Mouse (Mus musculus): ENCODE measurements around the gene Dffa. TPM values are rescaled to one million over a fixed set of nuclear protein-coding genes. Genes with fewer than 3 reads are reported as not detected.

Dffa gene
- total and polyA plus RNA-seq, 3 experiments: 25.3 to 42.5 (median 40.1) TPM

- 61% methylated on average over 4 of the region's 4 CpGs for WGBS
- peaks cover 1% of the 10 kb centered on the region; the same call in 1 of the 2 replicates for H3K4me1 ChIP-seq (ENCODE audit: control insufficient read depth, insufficient read depth, low read length)
- no peak overlapping the region for H3K4me3 ChIP-seq
- H3K36me3 ChIP-seq (ENCODE audit: control insufficient read depth, insufficient read depth, low read length): no peaks in the 10 kb centered on the region
- no peaks in the 10 kb centered on the region for H3K79me2 ChIP-seq (replicated peaks; ENCODE audit: control insufficient read depth, insufficient read depth, low read length)
- intact Hi-C loops (cut with DNase I): loop anchor here (10.0 kb wide), 1 partner anchor 297 kb away; no protein-coding TSS in a partner anchor
- no peak overlapping the region for H3K27ac ChIP-seq
- no peak overlapping the region for H3K9ac ChIP-seq (ENCODE audit: low read depth, low read length)
- DNase-seq: no peak
- TF ChIP-seq POLR2A (IDR thresholded peaks at IDR 0.05; ENCODE audit: insufficient read depth, low read depth, low read length) (no peak), CTCF (IDR thresholded peaks at IDR 0.05) (no peak), EP300 (IDR thresholded peaks at IDR 0.05; ENCODE audit: insufficient read depth, low read depth, low read length) (no peak)
- H3K27me3 ChIP-seq (ENCODE audit: control insufficient read depth, insufficient read depth, low read length): no peaks in the 10 kb centered on the region
Observed at GRCm38 (mm10) chr4:149148084-149148483, 44.1 kb downstream of the Dffa start.

- 74% methylated on average over 9 of the region's 9 CpGs for WGBS
Observed at GRCm38 (mm10) chr4:149149196-149149595, 45.2 kb downstream of the Dffa start.

GRCm38 (mm10) chr4:149149611-149150010 lies 45.7 kb downstream of the Dffa start:
- no peak overlapping the region for H3K4me3 ChIP-seq
- no peaks in the 10 kb centered on the region for H3K36me3 ChIP-seq (ENCODE audit: control insufficient read depth, insufficient read depth, low read length)
- TF ChIP-seq POLR2A (IDR thresholded peaks at IDR 0.05; ENCODE audit: insufficient read depth, low read depth, low read length): no peak
- TF ChIP-seq CTCF (IDR thresholded peaks at IDR 0.05): no peak
- no peak for TF ChIP-seq EP300 (IDR thresholded peaks at IDR 0.05; ENCODE audit: insufficient read depth, low read depth, low read length)
- peak in 1 of 2 experiments; percentile 42 for DNase-seq
- no peak overlapping the region for H3K27ac ChIP-seq
- H3K27me3 ChIP-seq (ENCODE audit: control insufficient read depth, insufficient read depth, low read length): no peaks in the 10 kb centered on the region
- peaks cover under 1% of the 10 kb centered on the region; the same call in 1 of the 2 replicates for H3K4me1 ChIP-seq (ENCODE audit: control insufficient read depth, insufficient read depth, low read length)
- intact Hi-C loops (cut with DNase I): loop anchor here (10.0 kb wide), 1 partner anchor 295 kb away; no protein-coding TSS in a partner anchor
- H3K79me2 ChIP-seq (replicated peaks; ENCODE audit: control insufficient read depth, insufficient read depth, low read length): no peaks in the 10 kb centered on the region
- H3K9ac ChIP-seq (ENCODE audit: low read depth, low read length): no peak overlapping the region
- WGBS: 70% methylated on average over 7 of the region's 7 CpGs

More at GRCm38 (mm10) chr4:149149196-149149595, 45.2 kb downstream of the Dffa start:
- no peak overlapping the region for H3K9ac ChIP-seq (ENCODE audit: low read depth, low read length)
- H3K27me3 ChIP-seq (ENCODE audit: control insufficient read depth, insufficient read depth, low read length): no peaks in the 10 kb centered on the region
- no peak overlapping the region for H3K4me3 ChIP-seq
- no peak overlapping the region for H3K27ac ChIP-seq
- intact Hi-C loops (cut with DNase I): loop anchor here (10.0 kb wide), 1 partner anchor 296 kb away; no protein-coding TSS in a partner anchor
- no peak for TF ChIP-seq POLR2A (IDR thresholded peaks at IDR 0.05; ENCODE audit: insufficient read depth, low read depth, low read length)
- TF ChIP-seq CTCF (IDR thresholded peaks at IDR 0.05): no peak
- TF ChIP-seq EP300 (IDR thresholded peaks at IDR 0.05; ENCODE audit: insufficient read depth, low read depth, low read length): no peak
- no peaks in the 10 kb centered on the region for H3K36me3 ChIP-seq (ENCODE audit: control insufficient read depth, insufficient read depth, low read length)
- peaks cover 1% of the 10 kb centered on the region; the same call in 1 of the 2 replicates for H3K4me1 ChIP-seq (ENCODE audit: control insufficient read depth, insufficient read depth, low read length)
- DNase-seq: no peak
- no peaks in the 10 kb centered on the region for H3K79me2 ChIP-seq (replicated peaks; ENCODE audit: control insufficient read depth, insufficient read depth, low read length)

- intact Hi-C loops (cut with DNase I): no loop called here
- no peak for TF ChIP-seq POLR2A (IDR thresholded peaks at IDR 0.05; ENCODE audit: insufficient read depth, low read depth, low read length)
- no peak overlapping the region for H3K9ac ChIP-seq (ENCODE audit: low read depth, low read length)
Observed at GRCm38 (mm10) chr4:149150256-149150655, 46.3 kb downstream of the Dffa start.

GRCm38 (mm10) chr4:149150721-149151120 lies 46.8 kb downstream of the Dffa start:
- no peak overlapping the region for H3K4me3 ChIP-seq
- 91% methylated on average over 11 of the region's 11 CpGs for WGBS
- no peaks in the 10 kb centered on the region for H3K4me1 ChIP-seq (ENCODE audit: control insufficient read depth, insufficient read depth, low read length)
- H3K27me3 ChIP-seq (ENCODE audit: control insufficient read depth, insufficient read depth, low read length): no peaks in the 10 kb centered on the region
- TF ChIP-seq EP300 (IDR thresholded peaks at IDR 0.05; ENCODE audit: insufficient read depth, low read depth, low read length) (no peak), POLR2A (IDR thresholded peaks at IDR 0.05; ENCODE audit: insufficient read depth, low read depth, low read length) (no peak), CTCF (IDR thresholded peaks at IDR 0.05) (no peak)
- H3K79me2 ChIP-seq (replicated peaks; ENCODE audit: control insufficient read depth, insufficient read depth, low read length): no peaks in the 10 kb centered on the region
- H3K27ac ChIP-seq: no peak overlapping the region
- intact Hi-C loops (cut with DNase I): no loop called here
- no peak for DNase-seq
- H3K36me3 ChIP-seq (ENCODE audit: control insufficient read depth, insufficient read depth, low read length): no peaks in the 10 kb centered on the region
- H3K9ac ChIP-seq (ENCODE audit: low read depth, low read length): no peak overlapping the region

More at GRCm38 (mm10) chr4:149150256-149150655, 46.3 kb downstream of the Dffa start:
- Histone ChIP-seq H3K36me3 (ENCODE audit: control insufficient read depth, insufficient read depth, low read length) (no peaks in the 10 kb centered on the region), H3K4me3 (no peak overlapping the region), H3K79me2 (replicated peaks; ENCODE audit: control insufficient read depth, insufficient read depth, low read length) (no peaks in the 10 kb centered on the region), H3K27me3 (ENCODE audit: control insufficient read depth, insufficient read depth, low read length) (no peaks in the 10 kb centered on the region), H3K4me1 (ENCODE audit: control insufficient read depth, insufficient read depth, low read length) (no peaks in the 10 kb centered on the region), H3K27ac (no peak overlapping the region)
- WGBS: 83% methylated on average over 11 of the region's 11 CpGs
- no peak for DNase-seq

- intact Hi-C loops (cut with DNase I): no loop called here
- Histone ChIP-seq H3K4me3 (no peak overlapping the region), H3K4me1 (ENCODE audit: control insufficient read depth, insufficient read depth, low read length) (no peaks in the 10 kb centered on the region), H3K27me3 (ENCODE audit: control insufficient read depth, insufficient read depth, low read length) (no peaks in the 10 kb centered on the region), H3K79me2 (replicated peaks; ENCODE audit: control insufficient read depth, insufficient read depth, low read length) (no peaks in the 10 kb centered on the region), H3K36me3 (ENCODE audit: control insufficient read depth, insufficient read depth, low read length) (no peaks in the 10 kb centered on the region), H3K9ac (ENCODE audit: low read depth, low read length) (no peak overlapping the region), H3K27ac (no peak overlapping the region)
- no peak for DNase-seq
- WGBS: 99% methylated on average over 7 of the region's 7 CpGs
- TF ChIP-seq POLR2A (IDR thresholded peaks at IDR 0.05; ENCODE audit: insufficient read depth, low read depth, low read length) (no peak), EP300 (IDR thresholded peaks at IDR 0.05; ENCODE audit: insufficient read depth, low read depth, low read length) (no peak), CTCF (IDR thresholded peaks at IDR 0.05) (no peak)
Observed at GRCm38 (mm10) chr4:149154859-149155258, 50.9 kb downstream of the Dffa start.

Data from heart, adult 2 months (tissue).